Mouse (Mus musculus) right cerebral cortex, postnatal 25 days (tissue): ENCODE data around the gene Cdk14.

ENCODE experiments used
- DNase-seq: peaks from one replicate; pipeline ENCODE4 v3.0.0; 2022

The Cdk14 gene

DNA sequence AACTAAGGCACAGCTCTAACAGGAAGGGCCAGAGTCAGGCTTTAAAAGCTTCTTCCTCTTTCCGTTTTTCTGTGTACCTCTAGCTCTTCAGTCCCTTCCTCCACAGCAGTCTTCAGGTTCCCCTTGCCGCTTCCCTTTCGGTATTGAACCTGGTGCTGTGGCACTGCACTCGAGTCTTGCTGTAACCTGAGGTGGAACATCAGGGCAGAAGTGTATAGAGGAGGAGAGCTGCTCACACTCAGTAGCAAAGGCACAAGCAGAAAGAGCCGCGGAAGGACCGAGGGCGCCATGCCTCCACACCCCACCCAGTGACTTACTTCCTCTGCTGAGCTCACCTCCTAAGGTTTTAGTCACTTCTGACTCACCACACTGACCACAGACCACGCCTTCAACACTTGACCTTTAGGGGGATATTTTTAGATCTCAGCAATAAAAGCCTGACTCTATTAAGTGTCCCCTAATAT is at the start of gene Cdk14:
Gene Cdk14 (minus strand): TSS at position 321 of the 464 bp plus-strand sequence.
- DNase-seq, result no peak

DNA sequence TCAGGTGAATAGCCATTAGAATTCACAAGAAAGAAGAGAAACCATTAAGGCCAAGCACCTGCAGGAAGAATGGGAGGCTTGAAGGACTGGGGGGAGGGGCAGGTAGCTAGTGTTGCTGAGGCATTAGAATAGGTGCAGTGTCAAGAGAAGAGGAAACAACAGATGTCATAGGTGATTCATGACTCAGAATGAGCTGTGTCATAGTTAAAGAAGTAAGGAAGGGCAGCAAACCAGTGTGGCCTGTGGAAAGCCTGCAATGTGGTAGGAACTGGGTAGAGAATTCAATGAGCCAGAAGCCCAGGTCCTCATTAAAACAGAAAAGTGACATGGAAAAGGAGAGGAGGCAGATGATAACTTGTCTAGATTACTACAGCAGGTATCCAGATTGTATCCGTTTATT is 45.1 kb upstream of the Cdk14 start:
- DNase-seq, result no peak

DNA sequence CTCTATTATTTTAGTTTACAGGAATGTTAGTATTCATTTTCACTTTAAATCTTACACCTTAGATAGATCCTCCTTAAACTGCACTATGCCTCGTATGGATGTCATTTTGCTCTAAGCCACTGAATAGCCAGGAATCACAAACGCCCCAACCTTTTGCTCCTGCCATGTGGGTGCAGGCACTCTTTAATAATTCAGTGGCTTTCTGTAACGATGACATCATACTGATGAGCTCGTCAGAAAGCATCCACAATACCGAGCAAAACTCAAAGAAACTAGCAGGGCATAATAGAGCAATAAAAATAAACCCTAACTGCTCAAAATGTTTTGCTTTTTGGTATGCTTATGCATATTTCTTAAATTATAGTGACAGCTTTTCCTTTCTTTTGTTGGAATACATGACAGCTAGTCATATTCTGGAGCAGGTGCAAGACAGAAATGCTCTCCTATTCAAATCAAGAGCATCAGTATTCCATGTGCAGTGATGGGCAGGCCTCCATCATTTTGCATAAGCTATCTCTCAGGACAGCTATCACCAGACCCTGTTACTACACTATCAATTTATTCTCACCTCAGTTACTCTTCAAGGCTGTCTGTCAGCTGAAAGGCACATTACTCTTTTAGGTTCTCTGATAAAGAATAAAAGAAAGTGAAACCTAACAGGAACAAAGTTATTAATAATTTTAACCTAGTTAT is 11.8 kb upstream of the Cdk14 start:
- DNase-seq, result no peak

DNA sequence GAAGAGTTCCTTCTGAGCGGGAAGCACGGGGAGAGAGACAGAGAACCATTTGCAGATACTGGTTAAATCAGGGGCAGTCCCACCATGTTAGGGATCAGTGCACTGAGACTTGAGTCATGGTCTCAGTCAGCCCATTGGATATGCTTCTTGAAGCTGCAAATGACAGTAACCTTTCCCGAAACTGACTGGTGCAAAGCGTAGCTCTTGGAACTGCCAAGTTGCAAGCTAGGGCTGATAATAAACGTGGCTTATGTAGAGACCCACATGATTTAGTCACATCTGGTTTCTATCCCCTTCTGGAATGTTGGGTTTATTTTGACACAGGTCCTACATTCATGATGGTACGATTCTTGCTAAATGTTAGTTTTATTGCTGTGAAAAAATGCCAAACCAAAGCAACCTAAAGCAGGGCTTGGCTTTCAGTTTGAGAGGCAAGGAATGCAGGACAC is 3.6 kb upstream of the Cdk14 start:
- no peak for DNase-seq

DNA sequence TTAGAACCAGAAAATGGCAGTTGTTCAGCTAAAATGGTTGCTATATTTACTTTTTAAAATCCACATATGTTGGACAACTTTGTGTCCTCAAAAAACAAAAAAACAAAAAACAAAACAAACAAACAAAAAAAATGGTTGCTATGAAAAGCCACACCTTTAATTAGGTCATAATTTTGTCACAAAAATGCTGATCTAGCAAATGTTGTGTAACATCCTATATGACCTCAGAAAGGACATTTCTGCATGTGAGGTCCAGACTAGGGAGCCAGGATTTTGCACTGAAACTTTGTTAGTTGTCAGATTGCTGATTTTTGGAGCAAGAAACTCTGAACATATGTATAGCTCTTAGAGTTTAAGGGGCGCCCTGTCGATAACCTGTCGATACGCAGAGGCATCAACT is 3.0 kb upstream of the Cdk14 start:
- DNase-seq, result no peak

DNA sequence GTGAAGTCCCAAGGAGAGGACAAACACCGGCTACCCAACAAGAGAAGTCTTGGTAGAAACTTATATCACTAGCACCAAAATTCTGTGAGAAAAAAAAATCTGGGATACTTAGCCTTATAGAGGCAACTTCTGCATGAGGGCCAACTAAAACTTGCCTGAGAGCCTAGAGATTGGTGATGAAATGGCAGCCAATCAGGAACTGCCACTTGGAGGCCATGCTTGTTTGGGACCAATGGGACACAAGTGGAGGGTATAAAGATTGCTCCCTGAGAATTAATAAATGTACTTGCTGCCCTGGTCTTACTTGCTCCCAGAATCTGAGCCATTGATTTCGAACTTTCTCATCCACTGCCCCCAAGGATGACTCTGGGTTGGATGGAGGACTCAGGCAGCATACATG is 1.3 kb upstream of the Cdk14 start:
- no peak for DNase-seq

DNA sequence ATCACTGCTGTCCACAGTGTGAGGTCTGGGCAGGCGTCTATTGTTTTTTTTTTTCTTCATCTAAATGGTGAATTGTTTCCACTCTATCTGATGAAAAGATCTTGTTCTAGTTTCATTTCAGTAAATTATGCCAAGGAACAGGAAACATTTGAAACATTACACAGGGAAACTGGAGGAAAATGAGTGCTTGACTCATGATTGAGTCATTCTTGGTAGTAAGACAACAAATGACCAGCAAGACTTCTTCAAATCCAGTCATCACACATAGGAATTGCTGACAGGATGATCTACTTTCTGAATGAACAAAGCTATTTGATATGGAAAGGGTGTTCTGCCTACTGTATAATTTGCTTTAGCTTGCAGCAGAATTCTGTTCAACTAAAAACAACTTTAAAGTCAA is 859 bp downstream of the Cdk14 start:
- no peak for DNase-seq

DNA sequence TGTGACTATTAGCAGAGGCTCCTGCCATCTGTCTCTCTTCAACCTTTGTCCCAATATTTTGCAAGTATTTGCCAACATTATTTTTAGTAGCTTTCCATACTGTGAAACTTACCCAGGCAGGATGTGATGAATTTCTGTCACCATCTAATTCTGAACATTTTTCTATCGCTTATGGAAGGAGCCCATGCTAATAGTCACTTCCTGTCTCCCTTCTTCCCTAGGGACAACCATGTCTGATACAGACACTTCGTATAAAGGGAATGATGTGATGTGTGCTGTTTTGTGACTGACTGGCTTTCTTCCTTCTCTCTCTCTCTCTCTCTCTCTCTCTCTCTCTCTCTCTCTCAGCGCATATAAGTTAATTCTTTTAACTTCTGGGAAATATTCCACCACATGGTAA is 5.3 kb downstream of the Cdk14 start:
- no peak for DNase-seq

DNA sequence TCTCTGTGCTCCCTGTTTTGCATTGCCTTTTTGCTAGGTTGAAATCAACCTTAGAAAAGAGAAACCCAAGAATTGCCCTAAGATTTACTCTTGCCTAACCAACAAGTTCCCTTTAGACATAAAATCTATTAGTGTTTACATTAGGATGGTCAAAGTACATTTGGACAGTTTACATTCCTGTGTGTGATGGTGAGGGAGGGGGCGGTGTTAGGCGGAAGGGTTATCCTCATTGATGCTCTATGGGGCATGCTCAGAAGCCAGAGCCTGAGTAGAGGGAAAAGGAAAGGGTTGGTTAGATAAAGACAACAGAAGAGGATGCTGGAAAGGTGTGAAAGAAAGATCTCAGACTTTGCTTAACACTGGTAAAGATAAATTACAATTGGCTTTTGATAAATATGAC is 8.2 kb downstream of the Cdk14 start:
- DNase-seq, result no peak

DNA sequence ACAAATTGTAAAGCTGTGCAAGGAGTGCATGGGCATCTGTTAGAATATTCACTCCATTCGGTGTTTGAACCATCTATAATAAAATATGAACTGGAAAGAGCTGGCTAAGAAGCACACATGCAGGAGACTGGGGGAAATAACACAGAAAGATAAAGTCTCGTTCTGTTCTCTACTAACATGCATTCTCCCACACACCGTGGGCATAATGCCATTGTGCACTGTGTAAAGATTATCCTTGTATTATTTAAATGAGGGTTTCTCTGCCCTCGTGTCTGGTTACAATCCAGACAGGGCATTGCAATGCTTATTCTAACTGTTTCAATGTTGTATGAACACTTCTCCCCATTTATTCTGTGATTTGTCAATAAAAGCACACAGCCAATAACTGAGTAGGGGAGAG is 18.1 kb downstream of the Cdk14 start:
- DNase-seq, result no peak

DNA sequence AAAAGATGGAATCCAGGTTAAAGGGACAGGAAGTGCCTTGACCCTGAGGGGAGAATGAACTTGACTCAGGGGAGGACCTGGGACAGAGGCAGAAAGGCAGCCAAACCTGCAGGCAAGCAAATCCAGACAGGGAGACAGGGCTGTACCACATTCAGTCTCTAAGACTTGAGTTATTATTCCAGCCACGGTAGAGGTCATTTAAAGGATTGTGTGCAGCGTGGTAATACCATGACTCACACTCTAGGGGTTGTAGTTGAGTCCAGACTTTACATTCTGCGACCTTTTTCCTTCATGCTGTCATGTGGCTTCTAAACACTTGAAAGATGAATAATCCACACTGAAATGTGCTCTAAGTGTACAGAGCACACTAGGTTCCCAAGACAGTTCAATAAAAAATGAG is 27.3 kb downstream of the Cdk14 start:
- DNase-seq, result no peak

DNA sequence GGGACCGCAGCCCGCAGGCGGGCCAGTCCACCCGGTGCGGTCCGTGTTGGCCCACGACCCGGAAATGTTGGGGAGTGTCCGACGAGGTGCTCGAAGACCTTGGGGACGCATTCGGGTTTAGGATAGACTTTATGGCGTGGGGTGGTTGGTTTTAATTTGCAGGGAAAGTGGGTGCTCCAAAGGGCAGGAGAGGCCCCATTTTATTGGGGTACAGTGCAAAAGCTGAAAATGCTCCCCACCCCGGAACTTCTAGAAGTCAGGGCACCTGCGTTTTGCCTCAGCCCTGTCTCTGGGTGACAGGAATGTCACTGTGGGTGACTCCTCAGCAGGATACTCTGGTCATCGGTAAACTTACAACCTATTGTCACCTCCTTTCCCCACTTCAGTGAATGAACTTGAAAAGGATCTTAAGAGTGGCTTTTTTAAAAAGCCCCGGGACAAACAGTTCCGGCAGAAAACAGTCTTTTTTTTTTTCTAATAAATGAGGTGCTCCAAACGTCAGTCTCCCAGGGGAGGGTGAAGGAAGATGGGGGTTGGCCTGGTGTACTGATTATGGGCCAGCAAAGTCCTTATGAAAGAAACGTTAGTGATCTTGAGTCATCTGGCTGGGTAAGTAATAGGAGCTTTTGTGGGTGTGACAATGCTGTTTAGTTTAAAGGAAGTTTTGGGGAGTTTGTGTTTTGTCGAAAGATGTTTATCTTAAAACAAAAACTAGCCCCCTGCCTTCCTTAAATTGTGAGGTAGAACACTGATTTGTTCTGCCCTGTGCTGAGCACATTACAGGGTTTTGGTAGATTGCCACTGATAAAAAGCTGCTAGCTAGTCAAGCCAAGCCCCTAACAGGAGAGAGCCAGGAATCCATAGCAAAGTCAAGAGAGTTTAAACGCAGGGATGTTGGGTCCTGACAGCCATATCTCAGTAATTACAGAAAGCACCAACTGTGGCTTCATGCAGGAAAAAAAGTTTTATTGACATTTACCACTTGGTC is 39.1 kb downstream of the Cdk14 start:
- DNase-seq, result no peak

DNA sequence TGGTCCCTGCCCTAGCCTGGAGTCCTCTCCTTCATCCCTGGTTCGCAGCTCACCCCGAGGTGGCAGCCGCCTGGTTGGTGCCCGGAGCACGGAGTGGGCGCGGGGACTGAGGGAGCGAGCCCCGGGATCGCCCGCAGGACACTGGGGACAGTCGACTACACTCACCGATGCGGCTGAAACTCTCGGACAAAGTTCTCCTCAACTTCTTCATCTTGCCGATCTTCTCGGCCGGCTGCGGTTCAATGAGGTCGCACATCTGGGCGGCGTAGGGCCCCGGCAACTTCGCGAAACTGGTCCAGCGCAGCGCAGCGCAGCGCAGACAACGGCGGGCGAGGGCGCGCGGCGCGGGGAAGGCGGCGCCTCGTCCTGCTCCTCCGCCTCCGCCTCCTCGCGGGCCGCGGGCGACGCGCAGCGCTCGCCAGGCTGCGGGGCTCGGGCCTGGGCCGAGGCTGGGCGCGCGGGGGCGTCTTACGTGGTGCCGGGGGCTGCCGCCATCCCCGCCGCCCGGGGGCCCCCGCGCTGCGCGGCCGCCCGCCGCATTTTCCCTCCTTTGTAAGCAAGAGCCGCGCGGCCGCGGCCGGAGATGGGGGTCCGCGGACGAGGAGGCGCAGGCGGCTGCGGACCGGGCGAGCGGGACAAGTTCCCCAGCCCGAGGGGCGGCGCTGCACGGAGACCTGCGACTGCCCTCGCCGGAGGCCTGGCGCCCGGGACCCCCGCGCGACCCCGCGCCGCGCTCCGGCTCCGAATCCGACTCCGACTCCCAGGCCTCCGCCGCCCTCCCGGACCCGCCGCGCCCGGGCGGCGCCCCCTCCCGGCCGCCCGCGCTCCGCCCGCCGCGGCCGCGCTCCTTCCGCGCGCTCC is 40.0 kb downstream of the Cdk14 start:
- peak; percentile 78 for DNase-seq

DNA sequence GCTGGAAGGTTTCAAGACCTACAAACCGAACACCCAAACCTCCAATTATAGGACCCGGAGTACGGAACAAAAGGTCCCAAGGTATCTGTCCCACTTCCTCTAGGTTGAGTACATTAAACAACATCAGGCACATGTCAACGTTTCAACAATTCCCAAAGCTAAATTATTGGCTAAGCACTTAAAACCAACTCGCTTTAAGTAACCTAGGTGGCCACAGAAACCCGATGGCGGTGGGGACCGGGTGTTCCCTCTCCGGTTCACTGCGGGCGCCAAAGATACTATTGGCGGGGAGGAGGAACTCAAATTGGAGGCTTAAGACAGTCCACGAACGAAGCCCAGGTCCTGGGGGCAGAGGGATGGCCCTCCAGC is 40.6 kb downstream of the Cdk14 start:
- DNase-seq, result no peak

DNA sequence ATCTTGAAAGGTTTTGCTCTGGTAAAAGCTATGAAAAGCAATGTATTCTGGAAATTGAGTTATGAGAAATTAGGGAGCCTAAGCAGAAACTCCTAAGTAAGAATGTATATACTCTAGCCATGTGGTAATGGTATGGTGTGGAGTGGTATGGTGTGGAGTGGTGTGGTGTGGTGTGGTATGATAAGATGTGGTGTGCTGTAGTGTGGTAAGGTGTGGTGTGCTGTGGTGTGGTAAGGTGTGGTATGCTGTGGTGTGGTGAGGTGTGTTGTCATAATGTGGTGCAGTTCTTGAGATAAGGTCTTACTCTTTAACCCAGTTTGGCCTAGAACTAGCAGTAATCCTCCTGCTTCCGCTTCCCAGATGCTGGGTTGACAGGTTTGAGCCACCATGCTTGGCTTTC is 45.7 kb downstream of the Cdk14 start:
- DNase-seq, result no peak

DNA sequence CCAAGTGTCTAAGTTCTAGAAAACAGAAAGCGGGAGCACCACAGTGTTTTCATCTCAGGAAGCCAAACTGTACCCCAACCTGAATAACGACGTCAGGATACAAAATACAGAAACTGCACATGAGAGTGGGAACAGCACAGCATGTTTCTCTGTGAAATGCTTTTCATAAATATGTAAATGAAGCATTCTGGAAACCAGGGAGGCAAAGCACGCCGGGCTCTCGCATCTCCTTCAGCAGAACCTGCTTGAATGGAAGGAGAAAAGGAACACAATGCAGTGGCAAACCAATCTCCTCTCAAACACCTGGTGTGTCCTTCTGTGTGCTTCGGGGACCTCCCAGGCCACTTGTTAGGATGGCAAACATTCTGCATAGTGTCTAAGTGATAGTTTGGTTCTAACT is 46.6 kb downstream of the Cdk14 start:
- no peak for DNase-seq

DNA sequence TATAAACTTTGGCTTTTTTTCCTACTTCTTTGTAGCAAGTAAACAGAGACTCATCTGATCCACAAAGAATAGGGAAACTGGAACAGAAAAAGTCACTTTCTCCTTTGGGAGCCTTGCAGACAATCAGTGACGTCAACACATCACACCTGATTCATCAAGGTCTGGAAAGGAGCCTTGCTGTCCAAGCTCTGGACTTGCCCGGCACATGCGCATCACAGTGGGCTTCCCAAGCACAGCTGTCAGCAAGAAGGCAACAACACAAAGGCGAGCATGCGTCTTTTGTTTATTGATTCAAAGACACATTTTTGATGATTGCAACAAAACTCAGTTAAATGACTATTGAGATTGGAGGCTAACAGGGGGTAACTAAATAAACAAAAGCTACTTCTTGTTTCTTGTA is 47.2 kb downstream of the Cdk14 start:
- no peak for DNase-seq

DNA sequence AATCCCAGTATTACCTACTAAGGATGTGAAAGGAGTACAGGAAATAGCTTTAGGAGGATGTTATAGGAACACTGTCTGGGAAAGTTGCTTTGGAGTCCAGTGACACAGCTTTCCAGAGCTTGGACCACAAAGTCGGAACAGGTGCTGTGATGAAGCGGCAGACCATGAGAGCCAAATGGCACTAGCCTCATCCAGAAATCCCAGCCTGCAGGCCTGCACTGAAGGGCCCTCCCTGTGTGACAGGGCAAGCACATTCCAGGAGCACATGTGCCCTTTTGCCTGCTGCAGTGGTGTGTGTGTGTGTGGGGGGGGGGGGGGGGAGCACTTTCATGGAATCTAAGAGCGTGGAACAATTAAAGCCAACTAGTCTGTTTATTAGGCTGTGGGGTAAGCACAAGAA is 47.8 kb downstream of the Cdk14 start:
- DNase-seq, result no peak

DNA sequence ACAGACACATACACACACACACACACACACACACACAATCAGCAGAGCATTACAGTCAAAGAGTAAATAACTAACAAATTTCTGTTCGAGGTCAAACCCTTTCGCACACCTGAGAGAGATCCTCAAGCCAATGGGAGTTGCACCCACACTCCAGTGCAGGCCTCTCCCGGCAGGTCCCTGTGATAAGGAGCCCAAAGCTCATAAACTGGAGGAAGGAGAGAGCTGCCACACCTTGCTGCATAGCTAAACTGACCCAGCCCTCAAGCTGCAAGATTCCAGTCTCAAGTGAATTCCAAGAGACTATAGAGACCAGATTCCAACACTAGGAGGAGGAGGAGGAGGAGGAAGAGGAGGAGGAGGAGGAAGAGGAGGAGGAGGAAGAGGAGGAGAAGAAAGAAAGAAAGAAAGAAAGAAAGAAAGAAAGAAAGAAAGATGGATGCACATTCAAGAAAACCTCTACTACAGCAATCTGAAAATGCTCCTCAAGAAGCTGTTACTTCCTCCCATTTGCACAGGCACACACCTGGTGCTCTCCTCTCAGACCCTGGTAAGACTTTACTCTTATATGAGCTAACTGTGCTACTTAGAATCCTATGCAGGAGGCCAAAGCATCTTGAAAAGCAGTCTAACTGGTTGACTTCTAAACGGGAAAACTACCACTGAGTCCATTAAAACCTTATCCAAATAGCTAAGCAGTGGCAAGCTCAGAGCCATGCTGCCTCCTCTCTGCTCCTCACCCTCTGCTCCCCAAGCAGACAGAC is 49.6 kb downstream of the Cdk14 start:
- no peak for DNase-seq

DNA sequence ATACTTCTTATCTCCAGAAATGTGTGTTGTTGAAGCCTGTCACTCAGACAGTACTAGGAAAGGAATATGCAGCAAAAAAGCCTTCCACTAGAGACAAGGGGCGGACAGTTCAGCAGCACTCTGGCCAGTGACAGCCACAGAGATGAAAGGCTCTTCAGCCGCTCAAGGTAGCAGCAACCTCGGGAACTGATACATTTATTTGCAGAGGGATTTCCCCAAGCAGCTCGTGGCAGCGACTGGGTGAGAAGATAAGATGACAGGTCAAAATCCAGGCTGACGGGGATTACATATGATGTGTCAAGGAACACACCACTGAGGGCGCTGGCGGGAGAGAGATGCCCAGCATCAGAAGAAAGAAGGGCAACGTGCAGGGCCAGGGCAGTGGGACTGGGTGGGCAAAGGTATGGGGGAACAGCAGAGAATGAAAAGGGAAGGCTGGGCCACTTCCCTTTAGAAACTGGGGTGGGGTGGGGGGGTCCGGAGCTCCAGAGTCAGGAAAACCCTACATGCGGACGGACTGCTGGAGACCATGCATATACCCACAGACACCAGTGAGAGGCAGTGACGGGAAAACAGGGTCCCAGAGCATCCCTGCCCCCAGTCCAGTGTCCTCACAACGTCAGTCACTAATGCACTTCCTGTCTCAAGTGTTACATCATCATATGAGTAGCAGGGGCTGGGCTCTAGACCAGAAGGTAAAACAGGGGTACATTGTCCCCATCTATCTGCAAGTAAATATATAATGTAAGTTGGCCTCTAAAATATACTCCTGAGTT is 51.5 kb downstream of the Cdk14 start:
- no peak for DNase-seq

DNA sequence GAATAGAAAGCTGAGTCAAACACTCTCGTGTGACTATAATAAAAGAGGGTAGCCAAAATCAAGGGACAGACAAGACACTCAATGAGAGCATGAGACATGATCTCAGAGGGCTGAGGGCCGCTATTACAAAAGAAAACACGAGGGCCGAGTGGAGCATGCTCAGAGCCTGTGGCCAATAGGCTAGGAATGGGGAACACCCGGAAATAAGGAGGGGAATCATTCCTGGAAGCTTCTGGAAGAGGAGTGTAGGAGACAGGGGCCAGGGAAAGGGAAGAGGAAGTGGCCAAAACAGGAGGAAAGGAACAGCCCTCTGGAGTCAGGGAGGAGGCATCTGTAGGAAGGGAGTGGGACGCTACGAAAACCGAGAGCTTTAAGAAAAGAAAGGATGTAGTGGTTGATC is 52.6 kb downstream of the Cdk14 start:
- no peak for DNase-seq
